Mouse (Mus musculus): ENCODE results near the gene Ube2e1. TPM values are rescaled to one million over a fixed set of nuclear protein-coding genes. Genes with fewer than 3 reads are reported as not detected.
"Not testable (repeated sequence)": the region's sequence is repeated elsewhere in the genome, so short reads cannot be mapped to it uniquely, and the experiment has no call there.

The Ube2e1 gene
- total RNA-seq, 4 experiments from 2014 or later, result 110 to 135 (median 116) TPM

DNA sequence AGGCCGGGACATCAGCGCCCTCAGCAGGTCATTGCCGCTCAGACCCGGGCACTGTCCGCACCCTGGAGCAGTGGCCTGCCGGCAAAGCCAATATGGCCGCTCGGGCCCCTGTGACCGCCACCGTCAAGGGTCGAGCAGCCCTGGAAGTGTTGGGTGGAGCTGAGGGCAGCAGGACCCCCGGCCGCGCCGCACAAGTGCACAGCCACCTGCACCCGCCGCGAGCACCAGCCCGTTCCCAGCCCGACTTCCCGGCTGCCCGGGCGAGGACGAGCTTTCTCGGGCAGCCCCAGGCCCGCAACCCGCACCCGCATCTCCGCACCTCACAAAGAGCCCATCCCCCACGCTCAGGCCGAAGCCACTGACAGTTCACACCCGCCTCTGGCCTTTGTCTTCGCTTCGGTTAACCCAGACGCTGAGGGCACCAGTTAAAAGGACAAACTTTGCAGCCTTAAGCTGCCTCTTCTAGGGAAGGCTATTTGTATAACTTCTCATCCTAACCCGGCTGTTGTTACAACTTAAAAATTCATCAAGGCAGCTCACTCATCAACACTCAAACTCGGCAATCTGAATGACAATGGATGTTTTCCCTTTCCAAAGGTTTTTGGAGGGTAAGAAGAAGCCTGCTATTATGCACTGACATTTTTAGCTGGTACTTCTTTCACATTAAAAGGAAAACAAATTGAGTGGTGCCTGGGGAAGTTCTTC, 4.5 kb downstream of the Ube2e1 start:
- DNase-seq (ENCODE audit: low spot score in 2 of 2), result peak in 1 of 2 experiments; percentile 12

DNA sequence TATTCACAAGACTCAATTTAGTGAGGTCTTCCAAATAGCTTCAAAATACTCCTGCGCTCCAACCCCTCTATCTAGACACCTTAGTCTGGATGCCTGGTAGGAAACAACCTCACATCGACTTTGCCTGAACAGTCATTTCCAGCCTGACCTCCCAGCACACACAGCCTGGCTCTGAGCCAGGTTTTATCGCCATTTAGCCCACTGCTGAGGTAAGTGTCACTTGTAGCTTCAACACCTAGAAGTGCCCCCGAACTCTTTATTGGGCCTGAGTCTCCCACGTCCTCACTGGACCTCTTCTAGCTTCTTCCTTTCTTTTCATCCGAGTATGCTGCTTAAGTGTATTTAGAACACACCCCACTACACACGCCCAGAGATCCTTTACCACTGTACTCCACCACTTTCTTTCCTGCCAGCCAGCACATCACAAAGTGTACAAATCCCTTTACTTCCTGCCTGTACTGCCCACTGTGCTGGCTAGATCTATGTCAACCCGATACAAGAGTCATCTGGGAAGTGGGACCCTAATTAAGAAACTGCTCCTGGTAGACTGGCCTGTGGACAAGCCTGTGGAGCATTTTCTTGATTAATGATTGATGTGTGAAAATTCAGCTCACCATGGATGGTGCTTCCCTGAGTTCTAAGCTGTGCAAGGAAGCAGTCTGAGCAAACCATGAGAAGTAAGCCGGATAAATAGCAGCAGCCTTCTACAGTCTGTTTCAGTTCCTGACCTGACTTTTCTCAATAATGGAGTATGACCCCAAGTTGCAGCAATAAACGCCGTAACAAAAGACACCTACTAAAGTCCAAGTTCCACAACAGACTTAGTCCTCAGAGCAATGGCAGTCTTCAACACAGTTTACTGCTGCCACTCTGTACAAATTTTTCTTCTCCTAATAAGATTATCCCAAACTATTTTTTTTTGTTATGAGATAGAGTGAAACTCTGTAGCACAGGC, 13.9 kb downstream of the Ube2e1 start:
- DNase-seq (ENCODE audit: low spot score in 2 of 2), result no peak

- no peak for DNase-seq (ENCODE audit: low spot score in 2 of 2)
Measured at GRCm38 (mm10) chr14:18304165-18304564, 27.5 kb downstream of the Ube2e1 start.

DNA sequence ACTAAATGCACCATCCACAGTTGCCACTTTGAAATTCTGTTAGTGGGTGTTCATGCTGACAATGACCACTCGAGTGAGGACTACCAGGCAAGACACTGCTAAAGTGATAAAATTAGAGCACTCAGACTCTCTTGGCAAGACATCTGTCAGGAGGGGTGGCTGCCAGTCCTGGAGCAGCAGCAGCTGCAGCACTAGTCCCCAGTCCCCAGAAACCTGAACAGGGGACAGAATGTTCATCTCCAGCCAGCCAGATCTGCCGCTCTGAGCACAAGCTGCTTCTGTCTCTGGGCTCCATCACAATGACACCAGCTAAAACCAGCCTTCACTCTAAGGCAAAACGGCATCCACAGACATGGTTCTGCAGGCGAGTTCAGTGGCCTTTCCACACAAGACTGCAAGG, 28.4 kb downstream of the Ube2e1 start:
- peak; percentile 60 to 61 for DNase-seq (ENCODE audit: low spot score in 2 of 2)

- no peak for DNase-seq (ENCODE audit: low spot score in 2 of 2)
Measured at GRCm38 (mm10) chr14:18302750-18303149, 28.9 kb downstream of the Ube2e1 start.

- DNase-seq (ENCODE audit: low spot score in 2 of 2), result no peak
Measured at GRCm38 (mm10) chr14:18301591-18301990, 30.1 kb downstream of the Ube2e1 start.

- no peak for DNase-seq (ENCODE audit: low spot score in 2 of 2)
Measured at GRCm38 (mm10) chr14:18300676-18301075, 31.0 kb downstream of the Ube2e1 start.

- DNase-seq (ENCODE audit: low spot score in 2 of 2), result no peak
Measured at GRCm38 (mm10) chr14:18298874-18299273, 32.8 kb downstream of the Ube2e1 start.

DNA sequence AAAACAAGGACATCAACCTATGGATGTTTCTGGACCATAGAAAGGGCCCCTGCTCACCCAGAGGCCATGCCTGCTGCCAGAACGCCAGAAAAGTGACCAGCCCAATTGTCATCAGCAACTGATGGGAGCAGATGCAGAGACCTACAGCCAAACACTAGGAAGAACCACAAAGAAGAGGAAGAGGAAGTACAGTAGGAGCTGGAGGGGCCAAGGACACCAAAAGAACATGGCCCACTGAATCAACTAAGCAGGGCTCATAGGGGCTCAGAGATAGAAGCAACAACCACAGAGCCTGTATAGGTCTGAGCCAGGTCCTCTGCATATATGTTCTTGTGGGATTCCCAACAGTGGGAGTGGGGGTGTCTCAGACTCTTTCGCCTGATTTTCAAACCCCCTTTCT, 34.2 kb downstream of the Ube2e1 start:
- DNase-seq (ENCODE audit: low spot score in 2 of 2), result no peak

- no peak for DNase-seq (ENCODE audit: low spot score in 2 of 2)
Measured at GRCm38 (mm10) chr14:18292578-18292977, 39.1 kb downstream of the Ube2e1 start.

DNA sequence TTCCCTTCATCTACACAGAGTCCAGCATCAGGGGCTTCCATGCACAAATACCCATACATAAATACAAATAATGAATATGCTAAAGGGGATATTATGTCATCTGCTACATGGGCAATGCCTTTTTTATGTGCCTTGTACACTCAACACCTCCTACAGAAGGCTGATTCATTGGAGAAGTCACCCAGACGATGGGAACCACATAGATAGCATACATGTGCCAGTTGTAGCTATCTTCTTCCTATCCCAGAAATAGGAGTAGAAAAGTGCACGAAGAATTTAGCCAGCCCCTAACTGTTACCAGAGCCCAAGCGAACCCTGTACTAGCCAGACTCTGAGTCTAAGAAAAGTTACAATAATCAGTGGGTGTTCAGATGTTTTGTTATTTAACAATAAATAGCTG, 39.5 kb downstream of the Ube2e1 start:
- no peak for DNase-seq (ENCODE audit: low spot score in 2 of 2)

DNA sequence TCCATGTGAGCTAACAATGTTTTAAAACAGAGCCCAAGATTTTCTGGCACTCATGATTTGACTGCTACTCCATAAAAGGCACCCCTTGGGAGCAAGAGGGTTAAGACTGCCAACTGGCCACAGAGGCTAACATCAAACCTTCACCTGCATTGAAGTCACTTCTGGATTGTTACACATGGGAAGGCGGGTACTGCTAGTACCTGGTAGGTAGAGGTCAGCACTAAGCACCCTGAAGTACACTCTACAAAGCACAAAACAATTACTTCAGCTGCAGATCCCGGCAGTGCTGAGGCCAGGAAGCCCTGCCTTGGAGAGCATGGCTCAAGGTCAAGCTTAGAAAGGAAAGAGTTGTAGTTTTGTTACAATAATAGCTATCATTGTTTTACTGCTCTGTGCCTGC, 44.3 kb downstream of the Ube2e1 start:
- DNase-seq (ENCODE audit: low spot score in 2 of 2), result no peak

DNA sequence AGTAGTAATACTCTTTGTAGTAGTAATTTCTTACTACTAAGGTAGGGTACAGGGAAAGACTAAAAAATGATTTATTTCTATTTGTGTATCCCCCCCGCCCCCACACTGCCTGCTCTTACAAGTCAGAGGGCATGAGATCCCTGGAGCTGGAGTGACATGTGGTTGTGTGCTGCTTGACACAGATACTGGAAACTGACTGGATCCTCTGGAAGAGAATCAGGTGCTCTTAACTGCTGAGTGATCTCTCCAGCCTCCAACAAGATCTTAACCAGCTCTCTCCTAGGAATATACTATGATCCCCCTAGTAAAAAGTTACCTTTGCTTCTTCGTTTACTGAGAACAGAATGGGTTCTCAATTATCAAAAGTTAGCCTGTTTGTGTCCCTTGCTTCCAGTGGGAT, 45.2 kb downstream of the Ube2e1 start:
- DNase-seq (ENCODE audit: low spot score in 2 of 2), result no peak

GRCm38 (mm10) chr14:18285476-18285875, 46.2 kb downstream of the Ube2e1 start:
- DNase-seq (ENCODE audit: low spot score in 2 of 2), result no peak

DNA sequence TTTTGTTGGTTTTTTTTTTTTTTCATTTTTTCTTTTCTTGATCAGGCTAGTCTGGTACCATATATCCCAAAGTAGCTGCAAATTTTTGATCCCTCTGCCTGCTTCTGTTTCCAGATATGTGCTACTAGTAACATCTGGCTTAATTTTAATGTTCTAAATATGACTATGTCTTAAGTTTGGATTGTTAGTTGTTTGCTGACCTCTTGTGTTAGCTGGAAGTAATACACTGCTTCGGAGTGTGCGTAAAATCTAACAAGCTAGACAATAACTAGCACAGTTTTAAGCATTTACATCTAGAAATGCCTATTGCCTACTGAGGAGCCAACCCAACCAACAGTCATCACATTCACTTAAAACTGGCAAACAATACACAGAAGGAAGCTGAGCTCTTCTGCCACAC, 47.1 kb downstream of the Ube2e1 start:
- no peak for DNase-seq (ENCODE audit: low spot score in 2 of 2)

DNA sequence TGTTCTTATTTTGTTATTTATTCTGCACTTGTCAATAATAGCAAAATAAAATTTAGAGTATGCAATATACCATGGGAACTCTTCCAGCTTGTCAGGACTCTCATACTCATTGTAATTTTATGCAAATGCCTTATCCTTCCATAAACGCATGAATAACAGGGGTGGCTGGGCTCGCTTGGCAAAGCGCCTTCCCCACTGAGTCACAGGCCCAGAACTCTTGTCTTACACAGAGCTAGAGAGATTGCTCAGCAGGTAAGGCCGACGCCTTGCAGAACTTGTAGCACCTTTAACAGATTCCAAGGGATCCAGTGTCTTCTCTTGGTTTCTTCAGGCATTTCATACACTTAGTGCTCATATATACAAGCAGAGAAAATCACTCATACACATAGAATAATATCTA, 51.3 kb downstream of the Ube2e1 start:
- DNase-seq (ENCODE audit: low spot score in 2 of 2), result no peak

DNA sequence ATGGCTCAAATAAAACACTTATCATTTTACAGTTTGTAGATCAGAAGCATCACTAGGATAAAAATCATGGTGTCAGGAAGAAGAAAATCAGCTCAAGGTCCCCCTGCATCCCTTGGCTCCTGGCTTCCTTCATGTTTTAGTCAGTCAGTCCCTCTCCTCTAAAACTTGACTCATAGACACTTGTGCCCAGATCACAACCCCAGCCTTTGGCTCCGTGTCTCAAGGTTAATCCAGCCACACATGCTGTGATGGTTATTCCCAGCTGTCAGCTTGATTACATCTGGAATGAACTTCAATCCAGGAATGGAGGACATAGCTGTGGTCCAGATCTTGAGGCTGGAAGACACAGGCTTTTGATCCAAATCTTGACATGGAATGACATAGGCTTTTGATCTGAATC, 57.1 kb downstream of the Ube2e1 start:
- DNase-seq (ENCODE audit: low spot score in 2 of 2), result no peak

DNA sequence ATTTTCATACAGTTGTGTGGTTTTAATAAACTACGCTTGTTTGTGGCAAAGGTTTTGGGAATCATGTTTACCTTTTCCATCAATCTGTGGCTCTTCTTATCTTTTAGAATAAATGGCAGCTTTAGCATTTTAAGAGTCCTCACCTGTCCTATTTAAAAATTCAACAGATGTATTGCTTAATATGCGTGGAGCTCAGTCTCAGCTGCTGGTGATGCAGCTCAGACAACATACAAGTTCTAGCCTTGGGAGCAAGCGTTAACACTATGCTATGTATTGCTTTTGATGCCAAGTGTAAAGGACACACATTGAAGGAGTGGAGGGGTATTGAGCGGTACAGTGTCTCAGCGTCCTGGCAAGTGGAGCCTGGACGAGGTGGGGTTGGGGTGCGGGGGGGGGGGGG, 60.0 kb downstream of the Ube2e1 start:
- DNase-seq (ENCODE audit: low spot score in 2 of 2), result no peak

DNA sequence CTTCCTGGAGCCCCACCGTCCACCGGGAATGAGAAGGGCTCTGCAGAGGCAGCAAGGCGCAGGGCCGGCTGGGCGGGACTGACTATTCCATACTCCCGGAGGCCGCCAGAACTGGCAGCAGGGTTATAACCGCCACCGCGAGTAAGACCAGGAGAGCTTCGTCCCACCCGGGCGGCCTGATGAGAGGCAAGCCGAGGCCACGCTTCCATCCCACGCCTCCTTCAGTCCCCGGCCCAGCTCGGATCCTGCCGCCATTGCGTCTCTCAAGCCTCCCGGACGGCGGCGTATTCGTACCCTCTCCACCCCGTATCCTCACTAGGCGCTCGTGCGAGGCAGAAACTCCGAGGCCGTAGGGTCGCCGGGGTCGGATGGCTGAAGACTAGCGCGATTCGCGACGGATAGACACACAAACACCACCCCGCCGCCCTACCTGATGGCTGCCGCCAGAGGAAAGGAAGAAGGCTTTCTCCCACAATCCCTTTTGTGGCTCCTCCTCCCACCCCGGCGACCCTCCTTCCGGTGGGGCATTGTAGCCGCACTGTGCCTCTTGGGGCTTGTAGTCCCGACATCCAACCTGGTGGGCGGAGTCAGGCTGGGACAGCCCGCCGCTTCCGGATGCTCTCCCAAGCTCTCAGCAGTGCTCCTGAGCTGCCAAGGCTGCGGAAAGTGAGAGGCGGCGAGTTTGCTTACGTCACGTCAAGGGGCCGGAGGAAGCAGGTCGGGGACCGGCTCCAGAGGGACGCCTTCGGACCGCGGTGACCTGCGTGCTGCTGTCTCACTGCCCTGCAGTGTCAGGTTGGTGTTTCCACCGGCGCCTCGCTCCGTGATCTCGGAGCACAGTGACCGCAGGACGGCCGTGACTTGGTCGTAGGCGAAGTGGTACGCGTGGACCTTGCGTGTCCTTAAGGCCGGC, 60.9 kb downstream of the Ube2e1 start, which contains the start of the genes Nkiras1 and Rpl15:
TSS of gene Nkiras1 (plus strand) at position 608 of the 913 bp plus-strand sequence.
TSS of gene Rpl15 (minus strand) at position 863 of the 913 bp plus-strand sequence.
- peak; percentile 98 to 99 for DNase-seq (ENCODE audit: low spot score in 2 of 2)

DNA sequence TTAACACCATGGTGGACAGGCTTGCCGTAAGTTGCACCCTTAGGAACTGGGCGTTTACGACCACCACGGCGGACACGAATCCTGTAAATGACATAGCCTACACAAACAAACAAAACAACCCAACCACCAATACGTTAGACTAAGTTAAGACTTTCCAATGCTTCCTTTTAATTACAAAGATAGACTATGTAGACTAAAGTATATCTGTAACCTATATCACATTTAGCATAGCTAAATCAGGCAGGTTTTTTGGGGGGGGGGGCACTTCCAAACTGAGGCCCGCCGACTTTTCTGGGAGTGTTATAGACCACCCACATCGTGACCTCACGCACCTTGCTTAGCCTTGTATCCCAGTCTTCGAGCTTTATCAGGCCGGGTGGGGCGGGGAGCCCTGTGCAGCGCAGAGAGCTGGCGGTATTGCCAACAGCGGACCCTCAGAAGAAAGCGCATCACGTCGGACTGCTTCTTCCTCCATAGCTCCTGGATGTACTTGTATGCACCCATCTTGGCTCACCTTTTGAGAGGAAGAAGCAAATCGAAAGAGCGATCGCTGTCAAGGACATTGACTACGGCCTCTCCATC, 61.6 kb downstream of the Ube2e1 start:
- DNase-seq (ENCODE audit: low spot score in 2 of 2), result not testable (repeated sequence)

GRCm38 (mm10) chr14:18263427-18263826, 68.2 kb downstream of the Ube2e1 start:
- DNase-seq (ENCODE audit: low spot score in 2 of 2), result no peak

All from layer of hippocampus, adult 8-10 months (tissue).